Mouse (Mus musculus): ENCODE measurements around the gene Gbp8.
A peak's percentile ranks its signal among the peaks of the same experiment; 100 is the strongest.
"Not testable (repeated sequence)": the region's sequence is repeated elsewhere in the genome, so short reads cannot be mapped to it uniquely, and the experiment has no call there.

The Gbp8 gene

DNA sequence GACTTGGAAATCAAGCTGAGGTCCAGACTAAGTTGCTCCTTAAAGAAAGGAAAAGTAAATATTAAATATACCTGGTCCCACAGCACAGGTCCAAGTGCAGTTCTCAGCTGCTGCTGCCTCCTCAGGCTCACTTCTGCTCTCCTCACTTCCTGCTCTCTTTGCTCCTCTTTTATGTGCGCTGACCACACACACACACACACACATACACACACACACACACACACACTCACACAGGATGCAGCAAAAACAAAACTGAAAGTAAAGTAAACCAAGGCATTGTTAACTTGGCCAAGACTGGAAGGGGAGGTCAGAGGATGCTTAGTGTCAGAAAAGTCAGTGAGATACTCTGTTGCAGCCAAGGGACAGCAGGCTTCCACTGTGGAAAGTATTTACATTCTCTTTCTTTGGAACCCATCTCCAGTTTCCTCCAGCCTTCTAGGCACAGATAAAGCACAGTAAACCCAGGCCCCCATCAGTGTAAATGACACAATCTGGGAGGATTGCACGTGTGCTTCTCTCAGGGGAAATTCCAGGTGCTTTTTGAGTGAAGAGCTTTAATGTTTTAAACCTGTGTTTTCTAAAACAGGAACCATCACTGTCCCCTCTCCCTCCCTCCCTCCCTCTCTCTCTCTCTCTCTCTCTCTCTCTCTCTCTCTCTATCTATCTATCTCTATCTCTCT lies at the start of gene Gbp8, which contains the start of the genes Gbp9 and Gbp4:
Gene Gbp8, minus strand, starts transcription at position 132 of the 680 bp plus-strand sequence.
Gene Gbp9, minus strand, starts transcription at position 131 of the 680 bp plus-strand sequence.
Gene Gbp4, minus strand, starts transcription at position 178 of the 680 bp plus-strand sequence.
- DNase-seq (ENCODE audit: low spot score), result not testable (repeated sequence)

DNA sequence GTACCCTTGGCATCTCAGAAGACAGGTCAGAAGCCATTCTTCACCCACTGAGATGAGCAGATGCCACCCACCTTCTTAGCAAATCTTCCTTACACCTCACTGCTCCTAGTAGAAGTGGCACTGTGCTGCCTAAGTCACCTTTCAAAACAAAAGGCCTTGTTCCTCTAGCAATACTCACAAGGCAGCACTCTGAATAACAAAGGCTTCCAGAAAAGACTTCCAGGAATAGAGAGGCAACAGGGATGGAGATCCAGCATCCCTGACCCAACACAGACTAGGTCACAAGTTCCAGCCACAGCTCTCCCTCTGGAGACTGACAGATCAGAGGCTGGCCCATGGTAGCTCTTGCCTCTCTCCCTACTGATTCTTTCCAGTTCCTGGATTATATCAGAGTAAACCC lies 42.1 kb upstream of the Gbp8 start:
- no peak for DNase-seq (ENCODE audit: low spot score)

DNA sequence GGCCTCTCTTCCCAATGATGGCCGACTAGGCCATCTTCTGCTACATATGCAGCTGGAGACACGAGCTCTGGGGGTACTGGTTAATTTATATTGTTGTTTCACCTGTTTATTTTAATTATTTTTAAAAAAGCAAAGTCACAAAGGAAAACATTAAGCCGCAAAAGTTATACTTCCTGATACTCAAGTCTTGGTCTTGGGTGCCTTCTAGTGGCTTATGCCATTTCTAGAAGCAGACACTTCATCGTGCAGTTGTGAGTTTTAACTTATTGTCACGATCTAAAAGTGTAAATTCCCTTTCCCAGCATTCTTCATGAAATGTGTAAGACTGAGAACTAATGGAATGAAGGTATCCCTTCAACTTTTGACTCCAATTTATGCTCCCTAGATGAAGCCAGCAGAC lies 17.2 kb upstream of the Gbp8 start:
- no peak for DNase-seq (ENCODE audit: low spot score)

DNA sequence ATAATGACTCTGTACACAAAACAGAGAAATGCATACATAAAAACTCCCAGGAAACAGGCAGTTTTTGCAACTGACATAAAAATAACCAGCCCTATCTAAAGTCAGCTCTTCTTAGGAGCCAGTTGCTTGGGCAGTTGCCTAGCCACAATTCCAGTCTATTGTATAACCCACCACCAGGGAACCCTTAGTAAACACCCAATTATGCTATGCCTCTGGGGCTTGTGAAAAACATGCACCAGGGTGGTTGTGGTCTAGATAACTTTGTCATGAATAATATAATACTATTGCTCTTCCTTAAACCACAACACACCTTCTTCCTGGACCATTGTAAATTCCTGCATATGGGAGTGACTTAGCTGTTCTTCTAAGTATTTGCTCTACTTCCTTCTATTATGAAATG lies 14.7 kb upstream of the Gbp8 start:
- no peak for DNase-seq (ENCODE audit: low spot score)

DNA sequence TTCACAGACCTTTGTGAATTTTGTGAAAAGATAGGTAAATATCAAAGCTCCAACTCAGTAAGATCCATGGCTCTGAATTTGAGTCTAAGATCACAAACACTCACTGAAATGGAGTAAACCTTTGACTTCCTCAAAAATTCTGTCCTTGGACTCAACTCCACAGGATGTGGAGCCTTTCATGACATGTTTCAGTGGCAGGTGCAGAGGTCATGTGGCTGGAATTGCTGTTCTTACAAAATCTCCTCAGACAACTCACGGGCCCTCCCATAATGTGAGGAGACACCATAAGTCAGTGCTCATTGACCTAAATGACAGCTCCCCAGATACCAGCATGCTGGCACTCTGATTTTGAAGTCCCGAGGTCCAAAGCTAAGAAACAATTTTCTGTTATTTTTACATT lies 8.7 kb upstream of the Gbp8 start:
- not testable (repeated sequence) for DNase-seq (ENCODE audit: low spot score)

DNA sequence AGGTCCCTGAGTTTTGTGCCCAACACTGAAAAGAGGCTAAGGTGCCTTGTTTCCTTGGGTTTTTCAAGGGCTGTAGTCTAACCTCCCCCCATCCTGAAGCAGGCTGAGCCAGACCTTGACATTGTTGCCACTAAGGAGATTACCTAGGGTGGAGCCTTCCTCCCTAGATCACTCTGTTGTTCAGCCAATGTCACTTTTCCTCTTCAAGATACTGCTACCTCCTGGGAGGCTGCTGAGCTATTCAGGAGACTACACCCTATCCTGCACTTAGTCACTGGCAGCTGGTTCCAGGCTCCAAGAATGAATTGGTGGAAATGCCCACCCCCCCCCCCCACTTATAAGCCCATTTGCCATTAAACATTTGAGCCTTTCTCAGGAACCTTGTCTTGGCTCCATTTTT lies 7.1 kb upstream of the Gbp8 start:
- no peak for DNase-seq (ENCODE audit: low spot score)

DNA sequence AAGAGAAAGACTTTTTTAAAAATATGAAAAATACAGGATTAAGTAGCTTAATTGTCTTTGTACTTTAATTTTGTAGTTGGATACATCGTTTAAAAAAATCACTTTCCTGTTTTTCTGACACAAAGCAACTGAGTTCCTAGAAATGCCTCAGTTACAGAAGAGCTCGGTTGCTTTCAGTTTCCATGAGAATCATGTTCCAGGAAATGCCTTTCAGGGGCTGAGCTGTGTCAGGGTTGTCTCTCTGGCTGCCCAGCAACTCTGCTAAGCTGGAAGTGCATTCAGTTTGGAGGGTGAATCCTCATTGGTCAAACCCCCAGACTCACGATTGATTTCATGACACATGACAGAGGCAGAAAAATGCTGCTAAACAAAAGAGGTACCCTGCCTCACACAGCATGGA lies 6.4 kb upstream of the Gbp8 start:
- not testable (repeated sequence) for DNase-seq (ENCODE audit: low spot score)

DNA sequence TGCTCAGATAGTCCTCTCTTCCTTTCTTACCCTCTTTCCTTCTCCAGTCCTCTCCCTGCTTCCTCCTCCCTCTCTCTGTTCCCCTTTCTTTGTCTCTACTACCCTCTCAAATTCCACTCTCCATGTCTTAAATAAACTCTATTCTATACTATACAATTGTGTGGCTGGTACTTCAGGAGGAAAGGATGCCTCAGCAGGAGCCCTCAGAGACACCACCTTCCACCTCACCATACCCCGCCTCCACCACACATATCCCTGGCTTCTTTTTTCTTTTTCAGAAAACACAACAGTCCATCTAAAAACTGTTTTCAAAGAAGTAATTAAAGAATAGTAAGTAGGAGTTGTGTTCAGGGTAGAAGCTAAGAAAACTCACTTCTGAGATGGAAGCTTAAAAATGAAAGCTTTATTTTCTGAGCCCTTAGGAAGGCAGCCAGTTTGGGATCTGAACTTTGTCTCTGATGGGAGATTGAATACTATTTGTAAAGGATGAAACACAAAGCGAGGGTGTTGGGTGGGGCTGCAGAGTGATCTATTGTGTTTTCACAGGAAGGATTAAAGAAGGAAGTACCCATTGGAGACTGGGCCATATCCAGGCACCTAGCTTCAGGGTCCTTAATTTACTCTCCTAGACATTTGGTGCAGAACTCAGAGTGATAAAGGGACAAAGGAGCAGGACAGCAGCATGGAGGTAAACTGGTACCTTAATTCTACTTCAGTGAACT lies 910 bp upstream of the Gbp8 start:
- DNase-seq (ENCODE audit: low spot score), result not testable (repeated sequence)

DNA sequence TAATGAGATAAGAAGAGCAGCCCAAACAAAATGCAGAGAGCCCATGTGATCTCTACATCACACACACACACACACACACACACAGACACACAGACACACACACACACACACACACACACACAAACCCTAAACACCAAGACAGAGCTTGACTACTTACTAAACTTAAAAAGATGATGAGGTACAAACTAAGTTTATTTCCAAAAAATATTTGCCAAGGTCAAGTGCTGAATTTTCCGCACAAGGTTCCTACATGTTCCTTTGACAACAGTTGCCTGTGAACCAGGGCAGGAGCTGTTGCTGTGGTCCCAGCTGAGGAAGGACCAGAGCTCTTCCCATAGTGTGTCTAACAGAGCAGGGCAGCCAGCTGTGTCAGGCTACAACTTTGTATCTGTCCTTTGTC lies 434 bp downstream of the Gbp8 start:
- no peak for DNase-seq (ENCODE audit: low spot score)

DNA sequence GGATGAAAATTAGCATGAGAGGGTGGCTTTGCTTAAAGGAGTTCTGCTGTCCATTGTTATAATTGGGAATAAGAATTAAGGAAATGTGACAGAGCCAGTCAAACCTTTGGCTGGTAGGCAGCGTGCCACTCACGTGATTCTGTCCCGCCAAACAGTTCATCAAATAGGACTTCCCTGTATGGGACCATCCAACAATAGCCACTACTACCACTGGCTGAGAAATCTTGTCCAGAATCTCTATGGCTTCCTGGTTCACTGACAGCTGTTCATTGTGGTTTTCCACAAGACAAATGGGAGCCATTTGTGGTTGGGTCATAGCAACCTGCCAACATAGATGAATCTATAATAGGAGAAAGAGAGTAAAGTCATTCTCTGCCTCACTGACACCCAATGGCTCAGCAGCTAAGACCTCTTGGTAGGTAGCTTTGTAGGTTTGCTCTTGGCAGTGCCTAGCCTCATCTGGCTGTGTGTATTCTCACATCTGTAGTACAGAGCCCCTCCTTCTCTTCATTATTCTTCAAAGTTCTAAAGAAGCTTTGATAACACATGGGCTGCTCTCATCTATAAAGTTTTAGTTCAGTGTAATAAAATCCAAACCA lies 2.5 kb downstream of the Gbp8 start:
- not testable (repeated sequence) for DNase-seq (ENCODE audit: low spot score)

DNA sequence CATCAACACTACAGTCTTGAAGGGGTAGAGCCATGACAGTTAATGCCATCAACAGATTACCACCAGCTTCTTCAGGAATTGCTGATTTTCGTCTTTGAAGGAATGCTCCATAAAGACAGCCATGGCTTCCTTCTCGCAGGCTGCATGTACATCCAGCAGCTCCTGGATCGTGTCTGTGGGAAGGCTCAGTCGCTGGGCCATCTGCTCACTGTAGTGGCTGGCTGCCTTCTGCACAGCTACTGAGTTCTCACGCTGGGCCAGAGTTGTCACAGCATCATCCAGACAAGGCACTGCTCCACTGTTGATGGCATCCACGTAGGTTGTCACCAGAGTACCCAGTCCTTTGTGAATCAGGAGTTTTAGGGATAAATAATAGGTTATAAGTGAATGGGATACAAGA lies 17.6 kb downstream of the Gbp8 start:
- DNase-seq (ENCODE audit: low spot score), result not testable (repeated sequence)

DNA sequence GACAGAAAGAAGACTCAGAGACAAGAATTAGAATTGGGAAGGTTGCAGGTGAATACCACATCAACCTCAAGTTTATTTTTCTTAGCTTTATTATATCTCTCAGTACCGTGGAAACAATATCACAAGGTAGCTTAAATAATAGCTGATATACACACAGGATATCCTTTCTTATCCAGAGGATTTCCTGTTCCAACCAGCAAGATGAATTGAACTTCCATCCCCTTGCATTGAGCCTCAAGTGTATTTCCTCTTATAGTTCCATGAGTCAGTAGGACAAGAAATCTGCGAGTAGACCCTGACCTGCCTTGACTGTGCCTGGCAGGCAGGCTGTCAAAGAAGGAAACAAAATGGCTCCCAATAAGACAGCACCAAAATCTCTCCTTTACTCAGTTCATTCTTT lies 23.6 kb downstream of the Gbp8 start:
- no peak for DNase-seq (ENCODE audit: low spot score)

DNA sequence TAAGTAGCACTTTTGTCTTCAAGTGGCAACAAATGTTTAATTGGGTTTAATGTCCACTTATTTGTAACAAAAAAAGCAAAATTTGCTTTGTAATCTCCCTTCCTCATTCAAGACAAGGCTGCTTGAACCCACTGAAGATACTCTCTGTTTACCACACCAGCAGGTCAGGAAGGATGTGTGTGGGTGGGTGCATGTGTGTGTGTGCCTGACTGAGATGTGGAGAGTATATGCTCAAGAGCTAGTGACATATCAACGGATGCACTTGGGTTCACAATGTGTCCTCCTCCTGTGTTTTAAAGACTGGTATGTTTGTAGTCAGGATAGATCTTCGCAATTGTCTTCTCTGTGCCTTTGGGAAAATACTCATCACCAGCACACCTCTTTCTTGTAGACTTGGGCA lies 24.6 kb downstream of the Gbp8 start:
- no peak for DNase-seq (ENCODE audit: low spot score)

DNA sequence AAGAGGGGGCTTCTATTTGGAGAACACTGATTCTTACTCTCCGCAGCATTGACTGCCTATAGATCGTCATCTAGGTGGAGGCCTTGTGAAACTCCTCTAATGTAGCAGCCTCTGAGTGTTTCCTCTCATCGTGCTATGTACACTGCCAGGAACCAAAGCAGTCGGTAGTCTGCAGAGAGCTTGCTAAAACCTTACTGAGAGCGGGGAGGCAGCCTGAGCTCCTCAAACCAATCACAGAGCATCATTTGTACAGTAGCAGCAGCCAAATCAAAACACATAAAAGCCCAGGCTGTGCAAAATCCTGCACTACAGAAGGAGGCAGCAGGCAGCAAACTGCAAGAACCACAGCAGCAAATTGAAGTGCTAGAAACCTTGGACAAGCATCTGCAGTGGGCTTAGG lies 25.7 kb downstream of the Gbp8 start:
- no peak for DNase-seq (ENCODE audit: low spot score)

DNA sequence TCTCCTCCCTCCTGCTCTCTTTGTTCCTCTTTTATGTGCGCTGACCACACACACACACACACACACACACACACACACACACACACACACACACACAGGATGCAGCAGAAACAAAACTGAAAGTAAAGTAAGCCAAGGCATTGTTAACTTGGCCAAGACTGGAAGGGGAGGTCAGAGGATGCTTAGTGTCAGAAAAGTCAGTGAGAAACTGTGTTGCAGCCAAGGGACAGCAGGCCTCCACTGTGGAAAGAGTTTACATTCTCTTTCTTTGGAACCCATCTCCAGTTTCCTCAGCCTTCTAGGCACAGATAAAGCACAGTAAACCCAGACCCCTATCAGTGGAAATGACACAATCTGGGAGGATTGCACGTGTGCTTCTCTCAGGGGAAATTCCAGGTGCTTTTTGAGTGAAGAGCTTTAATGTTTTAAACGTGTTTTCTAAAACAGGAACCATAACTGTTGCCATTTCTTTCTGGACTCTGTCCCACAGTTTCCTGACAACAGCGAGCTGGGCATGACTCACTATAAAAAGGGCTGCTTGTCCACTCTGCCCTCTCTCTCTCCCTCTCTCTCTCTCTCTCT lies 29.0 kb downstream of the Gbp8 start:
- peak; percentile 17 for DNase-seq (ENCODE audit: low spot score)

DNA sequence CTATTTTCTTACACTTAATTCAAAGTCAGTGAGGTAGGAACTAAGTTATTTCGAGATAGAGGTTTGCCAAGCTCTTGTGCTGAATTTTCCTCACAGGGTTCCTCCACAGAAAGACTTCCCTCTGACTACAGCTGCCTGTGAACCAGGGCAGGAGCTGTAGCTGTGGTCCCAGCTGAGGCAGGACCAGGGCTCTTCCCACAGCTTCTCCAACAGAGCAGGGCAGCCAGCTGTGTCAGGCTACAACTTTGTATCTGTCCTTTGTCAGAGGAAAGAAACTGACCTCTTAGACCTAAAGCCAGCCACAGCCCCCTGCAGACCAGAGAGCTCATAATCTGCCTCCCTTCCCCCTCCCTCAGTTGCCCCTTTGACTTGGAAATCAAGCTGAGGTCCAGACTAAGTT lies 29.6 kb downstream of the Gbp8 start:
- peak; percentile 2 for DNase-seq (ENCODE audit: low spot score)

DNA sequence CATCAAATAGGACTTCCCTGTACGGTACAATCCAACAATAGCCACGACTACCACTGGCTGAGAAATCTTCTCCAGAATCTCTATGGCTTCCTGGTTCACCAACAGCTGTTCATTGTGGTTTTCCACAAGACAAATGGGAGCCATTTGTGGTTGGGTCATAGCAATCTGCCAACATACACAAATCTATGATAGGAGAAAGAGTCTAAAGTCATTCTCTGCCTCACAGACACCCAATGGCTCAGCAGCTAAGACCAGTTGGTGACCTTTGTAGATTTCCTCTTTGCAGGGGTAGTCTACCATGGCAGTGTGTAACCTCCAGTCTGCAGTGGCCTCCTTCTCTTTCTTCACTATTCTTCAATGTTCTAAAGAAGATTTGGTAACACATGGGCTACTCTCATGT lies 33.7 kb downstream of the Gbp8 start:
- not testable (repeated sequence) for DNase-seq (ENCODE audit: low spot score)

DNA sequence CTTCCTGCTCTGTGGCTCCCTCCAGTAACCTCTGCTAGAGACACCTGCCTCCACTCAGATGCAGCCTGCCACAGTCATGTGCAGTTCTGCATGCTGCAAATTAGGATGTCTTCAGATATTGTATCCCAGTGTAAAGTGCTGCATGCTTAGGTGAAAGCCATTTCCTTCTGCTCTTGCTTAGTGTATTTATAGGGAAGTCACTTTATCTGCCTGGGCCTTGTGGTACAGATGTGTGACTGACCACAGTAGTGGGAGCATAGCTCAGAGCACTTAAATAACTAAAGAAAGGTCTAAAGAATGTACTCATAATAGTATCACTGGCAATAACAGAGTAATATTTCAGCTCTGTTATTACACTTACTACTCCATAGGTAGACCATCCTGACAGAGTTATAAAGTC lies 57.4 kb downstream of the Gbp8 start:
- no peak for DNase-seq (ENCODE audit: low spot score)

DNA sequence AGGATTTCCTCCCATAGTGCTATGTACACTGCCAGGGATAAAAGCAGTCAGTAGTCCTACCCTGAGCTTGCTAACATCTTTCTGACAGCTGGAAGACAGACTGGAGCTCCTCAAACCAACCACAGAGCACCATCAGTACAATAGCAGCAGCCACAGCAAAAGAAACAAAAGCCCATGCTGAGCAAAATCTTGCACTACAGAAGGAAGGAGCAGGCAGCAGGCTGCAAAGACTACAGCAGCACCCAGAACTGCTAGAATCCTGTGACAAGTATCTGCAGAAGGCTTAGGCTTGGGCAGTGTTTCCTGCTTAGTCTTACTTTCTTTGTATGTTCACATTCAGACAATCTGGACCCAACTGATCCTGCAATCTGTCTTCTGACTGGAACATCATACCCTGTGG lies 71.0 kb downstream of the Gbp8 start:
- DNase-seq (ENCODE audit: low spot score), result not testable (repeated sequence)

DNA sequence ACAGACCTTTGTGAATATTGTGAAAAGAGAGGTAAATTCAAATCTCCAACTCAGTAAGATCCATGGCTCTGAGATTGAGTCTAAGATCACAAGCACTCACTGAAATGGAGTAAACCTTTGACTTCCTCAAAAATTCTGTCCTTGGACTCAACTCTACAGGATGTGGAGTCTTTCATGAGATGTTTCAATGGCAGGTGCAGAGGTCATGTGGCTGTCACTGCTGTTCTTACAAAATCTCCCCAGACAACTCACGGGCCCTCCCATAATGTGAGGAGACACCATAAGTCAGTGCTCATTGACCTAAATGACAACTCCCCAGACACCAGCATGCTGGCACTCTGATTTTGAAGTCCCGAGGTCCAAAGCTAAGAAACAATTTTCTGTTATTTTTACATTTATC lies 74.9 kb downstream of the Gbp8 start:
- not testable (repeated sequence) for DNase-seq (ENCODE audit: low spot score)

DNA sequence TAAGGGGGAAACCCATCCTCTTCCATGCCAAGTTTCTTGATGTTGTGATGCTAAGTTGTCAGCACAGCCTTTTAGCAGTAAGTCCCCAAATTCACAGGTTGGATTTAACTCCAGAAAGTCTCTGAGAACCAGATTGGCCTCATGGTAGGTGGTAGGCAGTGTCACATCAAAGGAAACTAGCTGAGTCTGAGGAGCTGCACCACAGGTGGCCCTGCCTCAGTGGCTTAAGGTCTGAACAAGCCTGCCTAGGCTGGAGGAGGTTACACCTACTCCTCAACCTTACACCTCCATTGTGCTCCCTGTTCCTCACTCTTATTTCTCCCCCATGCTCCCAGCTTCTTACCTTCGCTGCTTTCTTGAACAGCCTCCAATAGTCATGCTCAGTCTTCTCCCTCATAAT lies 76.0 kb downstream of the Gbp8 start:
- DNase-seq (ENCODE audit: low spot score), result no peak

DNA sequence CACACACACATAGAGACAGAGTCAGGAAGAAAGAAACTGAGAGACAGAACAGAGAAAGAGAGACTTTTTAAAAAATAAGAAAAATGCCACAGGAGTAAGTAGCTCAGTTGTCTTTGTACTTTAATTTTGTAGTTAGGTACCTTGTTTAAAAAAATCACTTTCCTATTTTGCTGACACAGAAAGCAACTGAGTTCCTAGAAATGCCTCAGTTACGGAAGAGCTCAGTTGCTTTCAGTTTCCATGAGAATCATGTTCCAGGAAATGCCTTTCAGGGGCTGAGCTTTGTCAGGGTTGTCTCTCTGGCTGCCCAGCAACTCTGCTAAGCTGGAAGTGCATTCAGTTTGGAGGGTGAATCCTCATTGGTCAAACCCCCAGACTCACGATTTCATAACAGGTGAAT lies 76.9 kb downstream of the Gbp8 start:
- not testable (repeated sequence) for DNase-seq (ENCODE audit: low spot score)

DNA sequence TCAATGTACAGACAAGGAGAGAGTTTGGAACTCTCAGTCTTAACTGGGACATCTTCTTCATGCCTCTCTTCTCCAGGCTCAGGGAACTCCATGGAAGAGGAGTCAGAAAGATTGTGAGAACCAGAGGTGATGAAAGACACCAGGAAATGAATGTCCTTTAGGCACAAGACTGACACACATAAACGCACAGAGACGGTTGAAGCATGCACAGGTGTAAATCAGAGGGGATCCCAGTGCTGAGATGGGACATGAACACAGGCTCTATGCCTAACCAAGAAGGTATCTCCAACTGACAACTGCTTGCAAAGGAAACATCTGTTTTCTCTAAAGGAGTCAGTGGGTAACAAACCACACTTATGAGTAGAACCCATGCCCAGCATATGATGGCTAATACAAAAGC lies 79.1 kb downstream of the Gbp8 start:
- no peak for DNase-seq (ENCODE audit: low spot score)
